Mouse (Mus musculus): ENCODE measurements around the gene B4galt7. TPM values are rescaled to one million over a fixed set of nuclear protein-coding genes. Genes with fewer than 3 reads are reported as not detected.
A peak's percentile ranks its signal among the peaks of the same experiment; 100 is the strongest.
"Not testable (repeated sequence)": the region's sequence is repeated elsewhere in the genome, so short reads cannot be mapped to it uniquely, and the experiment has no call there.

The B4galt7 gene
- polyA plus RNA-seq, 2 experiments, result 1.9 to 5.5 TPM

DNA sequence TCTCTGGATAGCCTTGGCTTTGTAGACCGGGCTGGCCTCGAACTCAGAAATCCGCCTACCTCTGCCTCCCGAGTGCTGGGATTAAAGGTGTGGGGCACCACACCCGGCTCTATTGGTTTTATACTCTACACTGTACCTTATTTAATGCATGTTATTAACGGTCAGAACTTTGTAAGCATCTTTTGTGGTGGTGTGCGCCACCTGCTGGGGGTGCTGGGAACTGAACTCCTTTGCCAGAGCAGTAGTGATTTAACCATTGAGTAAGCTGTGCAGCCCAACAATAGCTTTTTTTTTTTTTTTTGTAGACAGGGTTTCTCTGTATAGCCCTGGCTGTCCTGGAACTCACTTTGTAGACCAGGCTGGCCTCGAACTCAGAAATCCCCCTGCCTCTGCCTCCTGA is 40.8 kb downstream of the B4galt7 start:
- ATAC-seq (ENCODE audit: insufficient read depth) (peak; percentile 28; the same call in 1 of the 2 replicates), DNase-seq (ENCODE audit: low read depth in 3 of 3, low spot score in 3 of 3) (peak; percentile 48 to 65 (median 50))
- WGBS (ENCODE audit: insufficient replicate concordance), result 27% methylated on average over 8 of the region's 8 CpGs
- not testable (repeated sequence) for H3K4me2 ChIP-seq (ENCODE audit: low read depth); H3K9ac ChIP-seq (replicated peaks); H3K27ac ChIP-seq; H3K4me3 ChIP-seq (ENCODE audit: insufficient read depth in 1 of 2, low read depth in 2 of 2, low read length in 2 of 2); H3K4me1 ChIP-seq (replicated peaks; ENCODE audit: control insufficient read depth in 2 of 2, insufficient read depth in 2 of 2, low read length in 1 of 2); H3K9me3 ChIP-seq (ENCODE audit: control insufficient read depth, low read length); H3K27me3 ChIP-seq (ENCODE audit: control insufficient read depth, insufficient read depth, low read length)
- peaks cover 31% of the 10 kb centered on the region for H3K36me3 ChIP-seq (replicated peaks; ENCODE audit: control insufficient read depth, insufficient read depth, low read depth)
- peak; percentile 89 for TF ChIP-seq CTCF (IDR thresholded peaks at IDR 0.05; ENCODE audit: low read depth)

DNA sequence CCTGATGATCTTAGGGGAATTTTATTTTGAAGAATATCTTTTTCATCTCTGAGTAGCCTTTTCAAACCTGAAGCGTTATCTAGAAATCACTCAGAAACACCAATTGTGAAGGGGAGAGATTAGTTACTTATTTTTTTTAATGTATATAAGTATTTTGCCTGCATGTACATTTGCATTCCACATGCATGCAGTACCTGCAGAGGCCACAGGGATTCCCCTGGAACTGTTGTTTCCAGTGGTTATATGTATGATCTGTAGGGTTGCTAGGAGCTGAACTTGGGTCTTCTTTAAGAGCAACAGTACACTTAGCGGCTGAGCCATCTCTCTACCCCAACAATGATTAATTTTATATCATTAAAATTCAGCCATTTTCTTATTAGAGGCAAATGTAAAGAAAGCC is 44.8 kb downstream of the B4galt7 start:
- H3K36me3 ChIP-seq (replicated peaks; ENCODE audit: control insufficient read depth, insufficient read depth, low read depth), result peaks cover 59% of the 10 kb centered on the region
- H3K4me3 ChIP-seq (ENCODE audit: insufficient read depth in 1 of 2, low read depth in 2 of 2, low read length in 2 of 2), result no peak overlapping the region
- DNase-seq (ENCODE audit: low read depth in 3 of 3, low spot score in 3 of 3), result peak in 1 of 3 experiments; percentile 19
- WGBS (ENCODE audit: insufficient replicate concordance), result 86% methylated on average over 2 of the region's 2 CpGs
- H3K27ac ChIP-seq, result no peak overlapping the region
- no peaks in the 10 kb centered on the region for H3K9me3 ChIP-seq (ENCODE audit: control insufficient read depth, low read length)
- no peaks in the 10 kb centered on the region for H3K27me3 ChIP-seq (ENCODE audit: control insufficient read depth, insufficient read depth, low read length)
- no peak for TF ChIP-seq EP300 (IDR thresholded peaks at IDR 0.05; ENCODE audit: low read depth)
- TF ChIP-seq CTCF (IDR thresholded peaks at IDR 0.05; ENCODE audit: low read depth), result peak; percentile 22; the same call in 1 of the 2 replicates
- no peak overlapping the region for H3K9ac ChIP-seq (replicated peaks)
- H3K4me2 ChIP-seq (ENCODE audit: low read depth), result no peak overlapping the region
- no peaks in the 10 kb centered on the region for H3K4me1 ChIP-seq (replicated peaks; ENCODE audit: control insufficient read depth in 2 of 2, insufficient read depth in 2 of 2, low read length in 1 of 2)
- no peak for ATAC-seq (ENCODE audit: insufficient read depth)

DNA sequence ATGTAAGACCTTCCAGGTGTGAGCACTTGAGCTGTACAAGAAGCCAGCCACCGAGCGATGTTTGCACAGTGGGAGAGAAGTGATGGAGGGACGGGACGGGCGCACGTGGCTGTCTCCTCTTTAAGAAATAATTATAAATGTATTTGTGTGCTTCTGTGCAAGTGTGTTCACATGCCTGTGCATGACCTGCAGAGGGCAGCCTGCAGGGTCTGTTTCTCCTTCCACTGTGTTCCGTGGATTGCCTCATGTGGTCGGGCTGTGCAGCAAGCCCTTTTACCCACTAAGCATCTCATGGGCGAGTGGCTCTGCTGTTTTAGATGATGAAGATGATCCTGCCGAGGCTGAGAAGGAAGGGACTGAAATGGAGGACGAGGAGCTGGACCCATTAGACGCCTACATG is 50.4 kb downstream of the B4galt7 start:
- Histone ChIP-seq H3K9ac (replicated peaks) (no peak overlapping the region), H3K4me3 (ENCODE audit: insufficient read depth in 1 of 2, low read depth in 2 of 2, low read length in 2 of 2) (no peak overlapping the region), H3K4me1 (replicated peaks; ENCODE audit: control insufficient read depth in 2 of 2, insufficient read depth in 2 of 2, low read length in 1 of 2) (no peaks in the 10 kb centered on the region), H3K4me2 (ENCODE audit: low read depth) (no peak overlapping the region), H3K27ac (no peak overlapping the region), H3K36me3 (replicated peaks; ENCODE audit: control insufficient read depth, insufficient read depth, low read depth) (peaks cover 91% of the 10 kb centered on the region), H3K9me3 (ENCODE audit: control insufficient read depth, low read length) (no peaks in the 10 kb centered on the region), H3K27me3 (ENCODE audit: control insufficient read depth, insufficient read depth, low read length) (no peaks in the 10 kb centered on the region)
- peak; percentile 32; the same call in 1 of the 2 replicates for TF ChIP-seq CTCF (IDR thresholded peaks at IDR 0.05; ENCODE audit: low read depth)
- TF ChIP-seq EP300 (IDR thresholded peaks at IDR 0.05; ENCODE audit: low read depth), result no peak
- no peak for ATAC-seq (ENCODE audit: insufficient read depth)
- DNase-seq (ENCODE audit: low read depth in 3 of 3, low spot score in 3 of 3), result no peak
- WGBS (ENCODE audit: insufficient replicate concordance), result 86% methylated on average over 12 of the region's 12 CpGs

DNA sequence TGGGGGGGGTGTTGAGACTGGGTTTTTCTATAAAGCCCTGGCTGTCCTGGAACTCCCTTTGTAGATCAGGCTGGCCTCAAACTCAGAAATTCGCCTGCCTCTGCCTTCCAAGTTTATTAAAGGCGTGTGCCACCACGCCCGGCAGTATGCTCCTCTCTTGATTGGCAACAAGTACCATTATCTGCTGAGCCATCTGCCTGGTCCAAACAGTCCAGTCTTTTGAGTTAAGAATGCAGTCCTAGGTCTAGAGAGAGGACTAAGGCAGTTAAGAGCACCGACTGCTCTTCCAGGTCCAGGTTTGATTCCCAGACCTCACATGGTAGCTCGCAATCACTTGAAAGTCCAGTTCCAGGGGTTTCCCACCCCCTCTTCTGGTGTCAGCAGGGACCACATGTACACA is 51.3 kb downstream of the B4galt7 start:
- WGBS (ENCODE audit: insufficient replicate concordance), result 64% methylated on average over 6 of the region's 6 CpGs
- Histone ChIP-seq H3K4me3 (ENCODE audit: insufficient read depth in 1 of 2, low read depth in 2 of 2, low read length in 2 of 2) (no peak overlapping the region), H3K27ac (no peak overlapping the region), H3K9me3 (ENCODE audit: control insufficient read depth, low read length) (no peaks in the 10 kb centered on the region), H3K27me3 (ENCODE audit: control insufficient read depth, insufficient read depth, low read length) (no peaks in the 10 kb centered on the region), H3K4me1 (replicated peaks; ENCODE audit: control insufficient read depth in 2 of 2, insufficient read depth in 2 of 2, low read length in 1 of 2) (no peaks in the 10 kb centered on the region), H3K4me2 (ENCODE audit: low read depth) (no peak overlapping the region), H3K36me3 (replicated peaks; ENCODE audit: control insufficient read depth, insufficient read depth, low read depth) (peaks cover 91% of the 10 kb centered on the region), H3K9ac (replicated peaks) (no peak overlapping the region)
- ATAC-seq (ENCODE audit: insufficient read depth) (no peak), DNase-seq (ENCODE audit: low read depth in 3 of 3, low spot score in 3 of 3) (no peak)
- TF ChIP-seq CTCF (IDR thresholded peaks at IDR 0.05; ENCODE audit: low read depth) (no peak), EP300 (IDR thresholded peaks at IDR 0.05; ENCODE audit: low read depth) (peak; percentile 19; the same call in 1 of the 2 replicates)

Other genes starting within 250 kb of the B4galt7 start
- 34.6 and 35.3 TPM in 2 replicates for gene Lman2, start 237.1 kb upstream of the B4galt7 start, polyA plus RNA-seq (2012; rRNA removed)
- 50.3 and 51.6 TPM in 2 replicates for gene Lman2, start 237.1 kb upstream of the B4galt7 start, polyA plus RNA-seq (2014; fragmentation: Nextera tagmentation; extraction: Ambion mirVana)
- 1.4 and 1.6 TPM in 2 replicates for gene Rgs14, start 230.2 kb upstream of the B4galt7 start, polyA plus RNA-seq (2012; rRNA removed)
- 1.3 and 1.7 TPM in 2 replicates for gene Rgs14, start 230.2 kb upstream of the B4galt7 start, polyA plus RNA-seq (2014; fragmentation: Nextera tagmentation; extraction: Ambion mirVana)
- gene Slc34a1, start 201.7 kb upstream of the B4galt7 start, polyA plus RNA-seq (2012; rRNA removed), result 0.01 TPM in 1 of 2 replicates, not detected in the other
- gene Slc34a1, start 201.7 kb upstream of the B4galt7 start, polyA plus RNA-seq (2014; fragmentation: Nextera tagmentation; extraction: Ambion mirVana), result not detected in 2 replicates
- gene Pfn3, start 184.7 kb upstream of the B4galt7 start, polyA plus RNA-seq (2012; rRNA removed), result not detected in 2 replicates
- not detected in 2 replicates for gene Pfn3, start 184.7 kb upstream of the B4galt7 start, polyA plus RNA-seq (2014; fragmentation: Nextera tagmentation; extraction: Ambion mirVana)
- gene F12, start 173.1 kb upstream of the B4galt7 start, polyA plus RNA-seq (2012; rRNA removed), result 53.4 and 68.7 TPM in 2 replicates
- 72.0 and 82.0 TPM in 2 replicates for gene F12, start 173.1 kb upstream of the B4galt7 start, polyA plus RNA-seq (2014; fragmentation: Nextera tagmentation; extraction: Ambion mirVana)
- gene Grk6, start 154.8 kb upstream of the B4galt7 start, polyA plus RNA-seq (2012; rRNA removed), result 21.0 and 26.1 TPM in 2 replicates
- 22.6 and 25.7 TPM in 2 replicates for gene Grk6, start 154.8 kb upstream of the B4galt7 start, polyA plus RNA-seq (2014; fragmentation: Nextera tagmentation; extraction: Ambion mirVana)
- gene Prr7, start 135.6 kb upstream of the B4galt7 start, polyA plus RNA-seq (2012; rRNA removed), result 0.32 and 0.62 TPM in 2 replicates
- 0.14 TPM in 1 of 2 replicates, not detected in the other for gene Prr7, start 135.6 kb upstream of the B4galt7 start, polyA plus RNA-seq (2014; fragmentation: Nextera tagmentation; extraction: Ambion mirVana)
- gene Dbn1, start 111.8 kb upstream of the B4galt7 start, polyA plus RNA-seq (2012; rRNA removed), result 5.1 and 5.3 TPM in 2 replicates
- gene Dbn1, start 111.8 kb upstream of the B4galt7 start, polyA plus RNA-seq (2014; fragmentation: Nextera tagmentation; extraction: Ambion mirVana), result 3.7 and 4.1 TPM in 2 replicates
- 11.5 and 13.7 TPM in 2 replicates for gene Pdlim7, start 86.2 kb upstream of the B4galt7 start, polyA plus RNA-seq (2012; rRNA removed)
- gene Pdlim7, start 86.2 kb upstream of the B4galt7 start, polyA plus RNA-seq (2014; fragmentation: Nextera tagmentation; extraction: Ambion mirVana), result 15.3 and 18.6 TPM in 2 replicates
- 4.7 and 4.8 TPM in 2 replicates for gene Dok3, start 70.6 kb upstream of the B4galt7 start, polyA plus RNA-seq (2012; rRNA removed)
- 2.9 and 3.0 TPM in 2 replicates for gene Dok3, start 70.6 kb upstream of the B4galt7 start, polyA plus RNA-seq (2014; fragmentation: Nextera tagmentation; extraction: Ambion mirVana)
- 18.9 and 29.4 TPM in 2 replicates for gene Ddx41, start 63.2 kb upstream of the B4galt7 start, polyA plus RNA-seq (2012; rRNA removed)
- 23.6 and 27.0 TPM in 2 replicates for gene Ddx41, start 63.2 kb upstream of the B4galt7 start, polyA plus RNA-seq (2014; fragmentation: Nextera tagmentation; extraction: Ambion mirVana)
- 18.3 and 20.9 TPM in 2 replicates for gene Fam193b, start 28.8 kb upstream of the B4galt7 start, polyA plus RNA-seq (2012; rRNA removed)
- gene Fam193b, start 28.8 kb upstream of the B4galt7 start, polyA plus RNA-seq (2014; fragmentation: Nextera tagmentation; extraction: Ambion mirVana), result 4.0 and 5.0 TPM in 2 replicates
- 36.9 and 58.3 TPM in 2 replicates for gene Tmed9, start 26.2 kb upstream of the B4galt7 start, polyA plus RNA-seq (2012; rRNA removed)
- 19.5 and 20.7 TPM in 2 replicates for gene Tmed9, start 26.2 kb upstream of the B4galt7 start, polyA plus RNA-seq (2014; fragmentation: Nextera tagmentation; extraction: Ambion mirVana)
- gene Caml, start 23.1 kb downstream of the B4galt7 start, polyA plus RNA-seq (2012; rRNA removed), result 7.4 and 12.4 TPM in 2 replicates
- 13.4 and 13.5 TPM in 2 replicates for gene Caml, start 23.1 kb downstream of the B4galt7 start, polyA plus RNA-seq (2014; fragmentation: Nextera tagmentation; extraction: Ambion mirVana)
- 9.8 and 19.3 TPM in 2 replicates for gene Ddx46, start 35.1 kb downstream of the B4galt7 start, polyA plus RNA-seq (2012; rRNA removed)
- gene Ddx46, start 35.1 kb downstream of the B4galt7 start, polyA plus RNA-seq (2014; fragmentation: Nextera tagmentation; extraction: Ambion mirVana), result 17.4 and 19.2 TPM in 2 replicates
- gene B230219D22Rik, start 93.2 kb downstream of the B4galt7 start, polyA plus RNA-seq (2012; rRNA removed), result 14.7 and 17.4 TPM in 2 replicates
- 8.4 and 9.7 TPM in 2 replicates for gene B230219D22Rik, start 93.2 kb downstream of the B4galt7 start, polyA plus RNA-seq (2014; fragmentation: Nextera tagmentation; extraction: Ambion mirVana)
- 8.8 and 10.4 TPM in 2 replicates for gene Txndc15, start 114.8 kb downstream of the B4galt7 start, polyA plus RNA-seq (2012; rRNA removed)
- 26.7 and 28.5 TPM in 2 replicates for gene Txndc15, start 114.8 kb downstream of the B4galt7 start, polyA plus RNA-seq (2014; fragmentation: Nextera tagmentation; extraction: Ambion mirVana)
- gene Pcbd2, start 127.5 kb downstream of the B4galt7 start, polyA plus RNA-seq (2012; rRNA removed), result 19.7 and 25.1 TPM in 2 replicates
- gene Pcbd2, start 127.5 kb downstream of the B4galt7 start, polyA plus RNA-seq (2014; fragmentation: Nextera tagmentation; extraction: Ambion mirVana), result 35.7 and 40.9 TPM in 2 replicates
- 0.03 TPM in 1 of 2 replicates, not detected in the other for gene Catsper3, start 184.7 kb downstream of the B4galt7 start, polyA plus RNA-seq (2012; rRNA removed)
- gene Catsper3, start 184.7 kb downstream of the B4galt7 start, polyA plus RNA-seq (2014; fragmentation: Nextera tagmentation; extraction: Ambion mirVana), result 0.13 TPM in 1 of 2 replicates, not detected in the other
- gene Pitx1, start 236.3 kb downstream of the B4galt7 start, polyA plus RNA-seq (2012; rRNA removed), result 0.09 and 0.24 TPM in 2 replicates
- not detected in 2 replicates for gene Pitx1, start 236.3 kb downstream of the B4galt7 start, polyA plus RNA-seq (2014; fragmentation: Nextera tagmentation; extraction: Ambion mirVana)